Mouse (Mus musculus) heart, postnatal 10 days (tissue): ENCODE measurements around the gene Far2. TPM values are rescaled to one million over a fixed set of nuclear protein-coding genes. Genes with fewer than 3 reads are reported as not detected.
A peak's percentile ranks its signal among the peaks of the same experiment; 100 is the strongest.

Source experiments
- DNase-seq, 2 experiments: peaks; one replicate each; pipeline ENCODE4 v3.0.0; 2021
- intact Hi-C: fragments of 180-260 bp; cut with DNase I; formaldehyde crosslinking; loops from one replicate; pipeline ENCODE4 v1.15.1; 2025
- total RNA-seq, 2 experiments: library from RNA; stranded (reverse); gene quantifications; 2 replicates each; pipeline ENCODE4 v1.2.3; 2021

Gene Far2
- total RNA-seq, 2 experiments from 2014 or later = not detected

GRCm38 (mm10) chr6:148211897-148212680 lies 165.0 kb downstream of the Far2 start, which contains the start of gene Ergic2:
TSS of gene Ergic2 (minus strand) at chr6:148212374.
- intact Hi-C loops = loop anchor here (1.0 to 5.0 kb wide), 2 partner anchors 619 to 685 kb away; partner anchors contain the start of genes Caprin2 and Ipo8
- peak; percentile 99 for DNase-seq

GRCm38 (mm10) chr6:148214765-148215164 lies 167.7 kb downstream of the Far2 start:
- intact Hi-C loops = loop anchor here (1.0 to 5.0 kb wide), 2 partner anchors 683 to 699 kb away; partner anchors contain the start of gene Caprin2
- DNase-seq = peak; percentile 65 to 75

- intact Hi-C loops = no loop called here
These were observed 169.7 kb downstream of the Far2 start for GRCm38 (mm10) chr6:148216752-148217151.

GRCm38 (mm10) chr6:148218235-148219076 lies 171.4 kb downstream of the Far2 start:
- intact Hi-C loops = no loop called here
- no peak for DNase-seq

More at GRCm38 (mm10) chr6:148216752-148217151, 169.7 kb downstream of the Far2 start:
- no peak for DNase-seq

- intact Hi-C loops = no loop called here
- no peak for DNase-seq
These were observed 175.6 kb downstream of the Far2 start for GRCm38 (mm10) chr6:148222686-148223085.

- intact Hi-C loops = no loop called here
- DNase-seq = no peak
These were observed 180.5 kb downstream of the Far2 start for GRCm38 (mm10) chr6:148227542-148227941.

Other genes with a start within 250 kb of the Far2 start
- gene Ergic2, start 165.1 kb downstream of the Far2 start, total RNA-seq = 10 to 100 TPM; 60.1 to 70.2 TPM